Mouse (Mus musculus): Measurements from ENCODE around the gene Atf7. TPM values are rescaled to one million over a fixed set of nuclear protein-coding genes. Genes with fewer than 3 reads are reported as not detected.

Gene Atf7
- total RNA-seq, 2 experiments from 2014 or later: 43.1 to 124 TPM

DNA sequence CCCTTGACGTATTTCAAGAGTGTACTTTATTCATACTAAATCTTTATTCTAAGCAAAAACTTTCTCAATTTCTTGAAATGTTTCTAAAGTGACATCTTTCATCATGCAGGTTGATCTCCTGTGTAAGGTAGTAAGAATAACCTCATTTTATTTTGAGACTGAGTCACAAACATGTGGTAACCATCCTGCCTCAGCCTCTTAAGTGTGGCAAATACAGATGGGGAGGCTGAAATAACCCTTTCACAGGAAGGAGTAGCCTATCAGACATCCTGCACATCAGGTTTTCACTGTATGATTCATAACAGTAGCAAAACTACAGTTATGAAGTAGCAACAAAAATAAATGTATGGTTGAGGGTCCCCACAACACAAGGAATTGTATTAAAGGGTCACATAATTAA is 69.7 kb downstream of the Atf7 start:
- no peak for ATAC-seq (replicated peaks; ENCODE audit: poor library complexity, severe bottlenecking)

DNA sequence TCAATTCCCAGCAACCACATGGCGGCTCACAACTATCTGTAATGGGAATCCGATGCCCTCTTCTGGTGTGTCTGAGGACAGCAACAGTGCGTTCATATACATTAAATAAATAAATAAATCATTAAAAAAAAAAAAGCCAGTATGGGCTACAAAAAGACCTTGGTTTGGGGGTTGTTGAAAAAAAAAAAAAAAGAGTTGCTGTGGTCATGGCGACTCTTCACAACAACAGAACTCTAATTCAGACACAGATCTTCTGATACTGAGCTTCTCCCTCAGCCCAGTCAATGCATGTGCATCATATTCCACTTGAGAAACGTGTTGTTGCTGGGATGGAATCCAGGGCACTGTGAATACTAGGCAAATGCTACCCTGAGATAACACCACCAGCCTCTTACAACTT is 72.7 kb downstream of the Atf7 start:
- ATAC-seq (replicated peaks; ENCODE audit: poor library complexity, severe bottlenecking): no peak

DNA sequence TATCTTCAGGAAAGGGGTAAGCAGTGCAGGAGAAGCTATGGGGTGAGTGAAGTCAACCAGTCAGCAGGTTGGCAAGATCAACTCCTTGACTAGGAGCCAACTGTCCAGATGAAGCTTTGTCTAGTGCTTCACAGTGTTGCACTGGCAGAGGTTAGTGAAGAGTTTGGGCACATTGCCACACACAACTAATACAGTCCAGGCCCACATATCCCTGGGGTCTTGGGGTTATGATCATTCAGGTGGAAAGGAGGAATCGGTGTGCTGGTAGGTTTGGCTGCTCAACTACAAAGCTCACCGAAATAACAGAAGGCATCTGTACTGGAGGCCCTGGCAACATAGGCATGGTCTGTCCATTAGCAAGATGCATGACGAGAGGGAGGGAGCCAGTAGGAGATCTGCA is 77.8 kb downstream of the Atf7 start:
- ATAC-seq (replicated peaks; ENCODE audit: poor library complexity, severe bottlenecking): no peak

DNA sequence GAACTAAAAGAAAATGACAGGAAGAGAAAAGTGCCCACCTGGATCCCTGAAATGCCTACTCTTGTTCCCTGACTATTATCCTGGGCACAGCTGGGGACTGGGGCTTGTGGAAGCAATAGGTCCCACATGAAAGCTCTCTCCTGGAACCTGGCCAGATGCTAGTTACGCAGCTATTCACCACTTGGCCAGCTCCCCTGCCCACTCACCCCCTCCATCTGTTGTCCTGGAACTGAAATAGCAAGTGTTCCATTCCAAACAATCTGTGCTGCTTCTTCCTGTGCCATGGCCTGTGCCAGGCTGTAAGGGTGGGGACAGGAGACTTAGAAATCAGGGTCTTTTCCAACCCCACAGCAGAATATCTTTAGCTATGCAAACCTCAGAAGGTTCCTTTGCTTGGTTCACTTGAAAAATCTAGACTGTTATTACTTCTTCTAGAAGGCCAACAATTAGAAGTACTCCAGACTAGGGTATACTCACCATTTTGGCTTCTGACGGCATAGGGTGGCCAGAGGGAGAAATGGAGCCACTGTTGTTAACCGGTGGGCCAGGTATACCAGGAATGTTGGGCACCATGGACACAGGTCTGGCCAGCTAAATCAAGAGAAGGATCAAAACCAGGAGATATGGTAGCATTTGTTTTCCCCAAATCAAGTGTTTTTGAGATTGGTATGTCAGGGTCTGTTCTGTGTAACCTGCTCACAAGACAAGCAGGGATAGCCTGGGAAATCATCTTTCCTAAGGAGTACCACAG is 78.4 kb downstream of the Atf7 start:
- no peak for ATAC-seq (replicated peaks; ENCODE audit: poor library complexity, severe bottlenecking)

DNA sequence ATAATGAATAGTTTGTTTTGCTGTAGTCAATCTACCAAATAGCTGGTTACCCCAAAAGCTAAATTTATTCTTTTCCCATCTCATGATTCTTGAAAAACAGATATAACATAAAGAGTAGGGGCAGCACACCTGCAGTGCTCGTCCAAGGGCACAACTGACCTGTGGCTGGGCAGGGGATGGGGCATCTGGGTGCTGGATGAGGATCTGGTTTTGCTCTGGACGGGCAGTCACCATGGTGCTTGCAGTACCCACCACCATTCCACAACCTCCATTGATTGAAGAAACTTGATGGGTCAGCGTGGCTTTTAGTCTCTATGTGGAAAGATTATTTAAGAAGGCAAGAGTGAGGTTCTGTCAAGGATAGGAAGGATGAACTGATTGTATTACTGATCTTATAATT is 79.0 kb downstream of the Atf7 start:
- ATAC-seq (replicated peaks; ENCODE audit: poor library complexity, severe bottlenecking): no peak

DNA sequence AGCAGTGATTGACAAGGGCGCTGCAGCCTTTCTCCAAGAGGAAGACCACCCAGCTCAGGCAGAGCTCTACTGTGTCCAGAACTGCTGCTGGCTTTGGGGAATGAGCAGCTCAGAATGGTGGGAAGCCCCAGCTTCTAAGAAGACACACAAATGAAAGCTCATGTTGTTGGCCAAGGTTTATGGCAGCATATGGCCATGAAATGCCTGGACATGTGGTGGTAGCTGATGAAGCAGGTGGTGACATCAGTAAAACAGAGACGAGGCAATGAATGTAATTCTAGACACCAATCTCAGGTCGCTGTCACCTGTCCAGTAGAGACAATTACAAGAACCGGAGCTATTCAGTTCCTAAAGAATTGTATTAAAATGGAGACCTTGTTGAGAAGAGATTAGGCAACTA is 80.5 kb downstream of the Atf7 start:
- no peak for ATAC-seq (replicated peaks; ENCODE audit: poor library complexity, severe bottlenecking)

DNA sequence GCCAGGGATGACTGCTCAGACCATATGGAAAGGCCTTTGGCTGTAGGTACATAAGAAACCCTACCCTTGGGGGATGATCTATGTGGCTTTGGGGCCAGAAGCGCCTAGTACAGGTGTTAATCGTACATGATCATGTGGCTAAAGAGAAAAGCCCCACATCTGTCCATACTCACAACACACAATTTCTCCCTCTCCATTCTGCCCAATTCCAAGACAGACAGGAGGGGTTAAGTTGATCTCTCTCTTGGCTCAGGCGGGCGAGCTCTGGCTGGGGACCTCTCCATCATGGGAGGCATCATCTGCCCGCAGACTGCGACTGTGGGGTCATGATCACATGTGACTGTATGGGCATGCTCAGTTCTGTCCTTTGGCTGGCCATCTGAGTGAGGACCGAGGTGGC is 91.3 kb downstream of the Atf7 start:
- no peak for ATAC-seq (replicated peaks; ENCODE audit: poor library complexity, severe bottlenecking)

DNA sequence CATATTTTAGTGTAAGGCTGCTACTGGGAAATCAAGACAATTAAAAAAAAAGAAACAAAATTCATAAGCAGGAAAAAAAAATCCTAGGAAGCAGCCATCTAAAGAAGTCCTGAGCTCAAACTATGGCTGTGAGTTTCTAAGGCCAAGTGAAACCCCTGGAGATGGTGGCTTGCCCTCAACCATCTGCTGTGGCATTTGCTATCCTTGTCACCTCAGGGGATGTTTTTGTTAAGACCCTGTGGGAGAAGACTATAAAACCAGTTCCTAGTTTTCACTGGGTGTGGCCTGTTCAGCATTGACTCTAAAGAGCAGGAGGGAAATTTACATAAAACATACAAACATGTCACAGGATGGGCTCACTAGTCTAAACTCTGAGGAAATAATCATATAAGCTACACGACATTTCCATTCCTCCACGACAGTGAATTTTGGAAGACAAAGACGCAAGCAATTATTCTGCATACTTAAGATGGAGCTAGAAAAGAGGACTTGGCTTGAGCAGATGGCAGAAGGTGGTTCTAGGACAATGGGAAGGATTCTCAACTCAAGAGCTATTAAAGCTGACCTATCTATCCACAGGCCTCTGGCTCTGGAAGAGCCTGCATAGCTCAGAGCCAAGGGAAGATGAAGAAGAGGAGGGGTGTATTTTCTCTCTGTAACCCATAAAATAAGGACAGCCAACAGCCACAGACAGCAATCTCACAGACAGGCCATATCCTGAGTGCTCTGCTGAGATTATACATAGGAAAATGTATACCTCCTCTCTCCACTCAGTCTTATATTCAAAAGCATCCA is 93.0 kb downstream of the Atf7 start:
- ATAC-seq (replicated peaks; ENCODE audit: poor library complexity, severe bottlenecking): no peak

DNA sequence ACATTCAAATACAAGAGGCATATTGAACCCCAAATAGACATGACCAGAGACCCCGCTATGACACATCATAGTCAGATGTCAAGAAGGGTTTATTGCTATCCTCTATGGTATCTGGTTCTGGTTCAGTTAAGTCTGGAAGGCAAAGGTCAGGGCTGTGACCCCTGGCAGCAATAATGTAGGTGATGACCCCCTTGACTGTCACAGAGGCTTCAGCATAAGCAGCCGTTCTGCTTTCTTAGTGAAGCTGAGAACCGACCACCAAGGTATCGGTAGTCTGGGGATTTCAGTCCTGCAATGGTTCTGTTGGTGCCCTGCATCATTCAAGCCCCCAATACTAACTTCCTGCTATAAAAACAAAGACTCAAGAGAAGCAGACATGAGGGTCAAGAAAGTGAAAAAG is 93.7 kb downstream of the Atf7 start:
- no peak for ATAC-seq (replicated peaks; ENCODE audit: poor library complexity, severe bottlenecking)

DNA sequence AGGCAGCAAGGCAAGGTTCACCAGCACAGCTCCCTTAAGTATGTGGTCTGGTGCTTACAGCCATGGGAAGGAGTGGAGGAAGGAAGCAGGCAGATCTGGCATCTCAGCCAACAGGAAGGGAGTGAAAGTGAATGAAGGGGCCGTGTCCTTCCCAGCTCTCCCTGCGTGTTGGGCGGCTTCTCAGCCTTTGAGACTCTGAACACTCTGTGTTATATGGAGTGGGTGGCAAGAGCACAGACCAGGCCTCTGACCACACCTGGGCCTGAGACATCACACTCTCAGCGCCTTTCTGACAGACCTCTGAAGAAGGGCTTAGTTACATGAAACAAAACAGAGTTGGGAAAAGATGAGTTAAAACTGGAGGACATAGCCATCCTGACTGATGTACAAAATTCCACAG is 94.7 kb downstream of the Atf7 start:
- ATAC-seq (replicated peaks; ENCODE audit: poor library complexity, severe bottlenecking): no peak

DNA sequence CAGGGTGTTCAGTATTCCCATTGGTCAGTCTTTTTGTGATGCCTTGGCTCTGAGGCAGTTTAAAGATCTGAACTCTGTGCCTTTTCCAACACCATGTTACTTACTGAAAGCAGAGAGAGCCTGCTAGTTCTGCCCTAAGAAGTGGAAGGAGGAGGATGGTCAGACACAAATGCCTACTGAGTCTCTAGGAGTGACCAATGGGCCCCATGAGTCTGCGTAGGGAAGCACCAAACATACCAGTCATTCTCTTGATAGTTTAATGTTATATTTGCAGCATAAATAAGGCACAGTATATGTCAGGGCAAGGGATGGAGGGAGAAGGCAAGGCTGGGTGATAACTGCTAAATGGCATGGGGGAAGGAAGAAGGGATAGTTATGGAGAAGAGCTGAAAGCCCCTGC is 96.9 kb downstream of the Atf7 start:
- ATAC-seq (replicated peaks; ENCODE audit: poor library complexity, severe bottlenecking): no peak

DNA sequence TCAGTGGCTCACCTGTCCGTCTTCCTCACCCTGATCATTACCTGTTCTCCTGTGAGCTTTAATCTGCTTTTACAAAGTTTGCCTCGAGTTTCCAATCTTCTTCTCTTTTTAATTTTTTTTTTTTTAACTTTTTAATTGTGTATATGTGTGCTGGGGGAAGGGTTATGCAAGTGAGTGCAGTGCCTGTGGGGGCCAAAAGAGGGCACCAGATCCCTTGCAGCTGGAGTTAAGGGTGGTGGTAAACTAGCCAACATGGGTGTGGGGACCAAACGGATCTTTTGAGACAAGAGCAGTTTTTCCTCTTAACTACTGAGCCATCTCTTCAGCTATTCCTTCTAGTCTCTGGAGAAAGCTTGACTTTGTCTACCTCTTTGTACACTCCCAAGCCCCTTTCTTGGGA is 97.3 kb downstream of the Atf7 start:
- ATAC-seq (replicated peaks; ENCODE audit: poor library complexity, severe bottlenecking): no peak

DNA sequence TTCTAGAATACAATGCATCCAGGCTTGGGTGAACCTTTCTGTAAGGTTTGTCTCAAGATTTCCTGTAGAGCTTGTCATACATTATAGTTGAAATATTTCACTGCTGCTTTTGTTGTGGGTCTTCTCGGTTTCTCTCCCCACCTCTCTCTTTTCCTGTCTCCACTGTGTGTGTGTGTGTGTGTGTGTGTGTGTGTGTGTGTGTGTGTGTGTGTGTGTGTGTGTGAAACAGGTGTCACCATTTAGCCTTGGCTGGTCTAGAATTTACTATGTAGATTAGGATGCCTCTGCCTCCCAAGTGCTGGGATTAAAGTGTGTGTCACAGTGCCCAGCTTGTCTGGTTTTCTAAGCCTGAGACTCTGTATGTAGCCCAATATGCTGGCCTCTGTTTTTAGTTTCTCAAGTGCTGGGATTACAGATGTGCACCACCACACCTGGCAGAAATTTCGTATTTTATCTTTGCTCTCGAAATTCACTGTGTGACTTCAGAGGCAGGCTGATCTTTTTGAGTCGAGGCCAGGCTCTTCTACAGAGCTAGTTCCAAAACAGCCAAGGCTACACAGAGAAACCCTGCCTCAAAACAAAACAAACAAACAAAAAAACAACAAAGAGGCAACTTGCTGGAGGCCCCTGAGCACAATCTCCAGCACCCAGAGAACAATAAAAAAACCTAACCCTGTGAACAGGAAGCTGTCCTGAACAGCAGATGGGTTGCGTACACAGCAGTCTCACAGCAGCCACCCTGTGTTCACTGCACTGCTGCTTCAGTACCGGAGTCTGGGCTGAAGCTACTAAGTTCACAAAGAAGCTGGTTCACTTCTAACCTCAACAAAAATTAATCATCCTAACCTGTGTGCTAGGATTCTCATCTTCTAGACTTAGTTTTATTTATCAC is 98.9 kb downstream of the Atf7 start:
- ATAC-seq (replicated peaks; ENCODE audit: poor library complexity, severe bottlenecking): no peak

DNA sequence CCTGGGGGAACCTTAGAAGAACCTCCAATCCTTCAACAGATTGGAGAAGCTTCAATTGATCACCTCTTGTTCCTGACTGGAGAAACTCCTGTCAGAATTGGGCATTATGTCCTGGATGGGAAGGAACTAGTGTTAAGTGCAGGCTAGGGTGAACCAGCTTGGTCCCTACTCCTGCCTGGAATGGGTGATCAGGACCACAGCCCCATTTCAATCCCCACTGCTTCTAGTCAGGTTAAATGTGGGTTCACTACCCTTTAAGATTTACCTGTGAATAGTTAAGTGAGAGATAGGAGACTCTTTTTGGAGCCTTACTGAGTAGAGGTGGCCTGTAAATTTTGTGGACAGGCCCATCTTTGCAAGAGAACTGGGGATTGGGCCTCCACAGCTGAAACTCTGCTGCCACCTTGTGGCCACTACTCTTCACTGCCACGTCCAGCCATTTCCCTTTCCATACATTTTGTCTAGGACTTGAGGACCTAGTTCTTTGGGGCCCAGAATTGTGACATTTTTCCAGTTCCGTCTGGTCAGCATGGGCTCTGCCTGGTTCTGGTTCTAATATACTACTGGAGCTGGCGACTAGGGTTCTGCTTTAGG is 100.3 kb downstream of the Atf7 start, which contains the start of gene Npff:
Npff (minus strand) TSS at position 51 of the 594 bp plus-strand sequence.
- peak; percentile 79 for ATAC-seq (replicated peaks; ENCODE audit: poor library complexity, severe bottlenecking)

DNA sequence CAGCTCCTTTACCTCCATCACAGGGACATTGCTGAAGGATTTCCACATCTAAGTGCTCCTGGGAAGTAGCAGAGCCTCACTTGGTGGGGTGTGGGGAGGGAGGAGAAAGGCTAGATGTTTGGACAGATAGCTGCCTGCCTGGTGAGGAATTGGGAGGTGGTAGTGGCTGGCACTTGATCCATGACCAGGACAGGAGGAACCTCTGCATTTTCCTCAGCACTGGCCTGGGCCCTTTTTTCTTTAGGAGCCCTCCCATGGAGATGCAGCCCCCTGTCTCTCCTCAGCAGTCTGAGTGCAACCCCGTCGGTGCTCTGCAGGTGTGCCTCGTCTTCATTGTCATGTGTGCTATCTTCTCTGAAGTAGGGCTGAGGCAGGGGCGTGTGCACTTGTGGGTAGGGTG is 103.8 kb downstream of the Atf7 start:
- ATAC-seq (replicated peaks; ENCODE audit: poor library complexity, severe bottlenecking): no peak

DNA sequence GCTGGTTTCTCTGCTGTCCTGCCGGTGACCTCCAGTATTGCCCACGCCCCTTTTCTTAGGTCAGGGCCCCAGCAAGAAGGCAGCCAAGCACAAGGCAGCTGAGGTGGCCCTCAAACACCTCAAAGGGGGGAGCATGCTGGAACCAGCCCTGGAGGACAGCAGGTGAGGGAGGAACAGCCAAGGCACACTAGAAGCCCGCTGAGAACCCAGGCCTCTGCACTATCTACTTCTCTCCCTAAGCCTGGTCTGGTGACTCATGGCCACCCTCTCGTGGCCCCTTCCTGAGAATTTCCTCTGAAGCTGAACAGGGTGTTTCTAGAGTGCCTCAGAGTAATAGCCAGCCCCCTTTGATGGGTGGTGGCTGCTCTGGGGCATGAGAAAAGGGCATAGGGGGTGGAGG is 104.8 kb downstream of the Atf7 start:
- no peak for ATAC-seq (replicated peaks; ENCODE audit: poor library complexity, severe bottlenecking)

DNA sequence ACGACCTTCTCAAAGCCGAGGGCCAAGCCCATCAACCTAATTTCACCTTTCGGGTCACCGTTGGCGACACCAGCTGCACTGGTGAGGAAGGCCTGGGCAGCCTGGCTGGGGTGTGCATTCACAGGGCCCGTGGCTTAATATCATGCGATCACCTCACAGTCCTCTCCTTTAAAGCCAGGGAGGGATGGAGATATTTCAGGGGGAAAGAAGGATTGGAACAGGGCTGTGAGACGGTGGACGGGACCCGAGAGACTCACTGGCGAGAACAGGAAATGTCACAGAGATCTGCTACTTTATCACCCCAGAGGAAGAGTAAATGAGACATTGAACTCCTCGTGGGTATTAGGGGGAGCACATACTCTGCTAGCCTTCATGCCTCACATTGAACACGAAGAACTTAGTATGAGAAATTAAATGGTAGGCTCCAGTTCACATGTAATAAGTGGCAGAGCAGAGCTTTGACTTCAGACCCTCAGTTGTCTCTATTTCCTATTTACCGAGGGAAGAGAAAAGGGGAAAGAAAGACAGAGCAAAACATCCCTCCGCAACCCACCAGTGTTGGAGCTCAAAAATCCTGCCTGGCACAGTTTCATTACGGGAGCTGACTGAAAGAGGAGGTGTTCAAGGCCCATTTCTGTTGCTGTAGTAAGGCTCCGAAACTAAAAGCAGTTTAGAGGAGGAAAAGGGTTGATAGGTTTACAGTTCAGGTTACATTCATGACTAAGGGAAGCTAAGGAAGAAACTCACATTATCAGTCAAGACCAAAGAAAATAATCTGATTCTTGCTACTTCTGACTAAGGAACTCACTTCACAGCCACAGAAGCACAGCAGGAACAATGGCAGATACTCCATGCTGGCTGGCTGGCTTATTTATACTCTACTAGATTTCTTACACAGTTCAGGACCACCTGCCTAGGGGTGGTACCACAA is 105.8 kb downstream of the Atf7 start:
- no peak for ATAC-seq (replicated peaks; ENCODE audit: poor library complexity, severe bottlenecking)

DNA sequence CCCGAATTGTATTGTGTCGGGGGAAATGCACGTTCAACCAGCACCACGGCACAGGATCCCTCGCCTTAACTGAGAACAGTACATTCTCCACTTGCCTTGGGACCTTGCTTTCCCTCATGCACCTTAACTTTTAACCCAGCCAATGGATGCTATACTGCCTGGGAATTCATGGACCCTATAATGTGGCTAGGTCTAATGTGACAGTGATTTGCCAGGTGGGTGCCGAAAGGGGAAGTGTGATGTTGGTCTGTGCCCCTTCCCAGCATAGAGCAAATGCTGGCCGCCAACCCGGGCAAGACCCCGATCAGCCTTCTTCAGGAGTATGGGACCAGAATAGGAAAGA is 106.4 kb downstream of the Atf7 start:
- ATAC-seq (replicated peaks; ENCODE audit: poor library complexity, severe bottlenecking): no peak

DNA sequence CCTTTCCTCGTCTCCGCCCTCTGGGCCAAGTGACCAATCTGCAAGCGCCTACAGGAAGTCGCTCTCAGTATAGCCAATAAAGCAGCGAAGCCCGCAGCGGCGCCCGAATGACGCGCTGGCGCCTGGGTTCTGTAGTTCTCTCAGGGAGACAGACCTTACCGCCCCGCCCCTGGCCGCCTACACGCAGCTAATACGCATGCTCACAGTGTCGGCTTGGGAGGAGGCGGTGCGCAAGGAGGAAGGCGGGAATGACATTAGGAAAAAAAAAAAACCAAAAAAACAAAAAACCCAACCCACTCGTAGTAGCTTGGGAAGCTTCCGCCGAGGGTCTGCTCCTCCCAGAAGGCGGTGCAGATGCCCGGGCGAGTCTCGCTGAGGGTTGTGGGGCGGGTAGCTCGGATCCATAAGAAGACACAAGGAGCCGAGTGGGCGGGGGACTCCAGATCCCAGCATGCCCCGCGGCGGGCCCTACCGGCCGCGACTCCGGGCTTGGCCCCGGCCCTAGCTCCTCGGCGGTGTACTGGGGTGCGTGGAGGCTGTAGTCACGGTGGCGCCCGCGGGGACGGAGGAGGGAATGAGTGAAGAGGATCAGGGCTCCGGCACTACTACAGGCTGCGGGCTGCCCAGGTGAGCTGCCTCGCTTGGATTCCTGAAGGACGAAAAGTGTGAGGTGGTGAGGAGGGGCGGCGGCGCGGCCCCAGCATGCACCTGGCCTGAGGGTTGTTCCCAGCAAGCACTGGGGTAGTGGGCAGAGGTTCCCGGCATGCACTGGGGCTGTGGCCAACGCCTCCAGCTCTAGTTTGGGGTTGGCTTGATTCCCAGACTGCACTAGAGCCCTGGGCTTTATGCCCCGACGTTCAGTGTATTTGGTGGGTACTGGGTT is 107.0 kb downstream of the Atf7 start, which contains the start of gene Tarbp2:
Tarbp2 (plus strand) TSS at position 217 of the 883 bp plus-strand sequence.
- ATAC-seq (replicated peaks; ENCODE audit: poor library complexity, severe bottlenecking): peak; percentile 77
